Mouse (Mus musculus): ENCODE results near the gene Tcp11l2. TPM values are rescaled to one million over a fixed set of nuclear protein-coding genes. Genes with fewer than 3 reads are reported as not detected.

The Tcp11l2 gene
- 10 to 100 TPM in 6 of 26 experiments, 1 to 10 TPM in 14, under 1 TPM in 4, not detected in 2; 0.63 to 29.6 (median 3.1) TPM for total RNA-seq (2018; cell fraction: chromatin; rRNA removed)
- total RNA-seq (2018; cell fraction: cytosol; rRNA removed) = 10 to 100 TPM in 10 of 26 experiments, 1 to 10 TPM in 15, under 1 TPM in 1; 0.99 to 19.3 (median 4.9) TPM
- 10 to 100 TPM in 7 of 26 experiments, 1 to 10 TPM in 14, under 1 TPM in 5; 0.42 to 27.1 (median 2.6) TPM for total RNA-seq (2018; cell fraction: nucleus; rRNA removed)
- polyA plus RNA-seq (2018) = 2.8 to 18.9 TPM (median 7.1 TPM) in 3 replicates

- Histone ChIP-seq H3K4me3 (ENCODE audit: inconsistent target) (peak within 1 kb of the TSS; percentile 70), H3K27ac (peak within 1 kb of the TSS; percentile 94), H3K36me3 (ENCODE audit: inconsistent target) (no peaks in the 10 kb centered on the region), H3K79me2 (ENCODE audit: inconsistent target) (peaks cover 13% of the 10 kb centered on the region; the same call in 1 of the 2 replicates)
- WGBS (ENCODE audit: missing documents) = under 1% methylated on average over 46 of the region's 46 CpGs
These were observed at the start of gene Tcp11l2 for GRCm38 (mm10) chr10:84576395-84577070. Tcp11l2 (plus strand) TSS chr10:84576626.

GRCm38 (mm10) chr10:84527070-84527469 lies 49.4 kb upstream of the Tcp11l2 start:
- H3K4me3 ChIP-seq (ENCODE audit: inconsistent target) = no peak overlapping the region
- H3K36me3 ChIP-seq (ENCODE audit: inconsistent target) = no peaks in the 10 kb centered on the region
- H3K27ac ChIP-seq = no peak overlapping the region
- peaks cover 49% of the 10 kb centered on the region for H3K79me2 ChIP-seq (ENCODE audit: inconsistent target)
- 45% methylated on average over 5 of the region's 5 CpGs for WGBS (ENCODE audit: missing documents)

GRCm38 (mm10) chr10:84527631-84528030 lies 48.8 kb upstream of the Tcp11l2 start:
- Histone ChIP-seq H3K79me2 (ENCODE audit: inconsistent target) (peaks cover 54% of the 10 kb centered on the region), H3K27ac (no peak overlapping the region), H3K4me3 (ENCODE audit: inconsistent target) (no peak overlapping the region), H3K36me3 (ENCODE audit: inconsistent target) (no peaks in the 10 kb centered on the region)
- 83% methylated on average over 12 of the region's 12 CpGs for WGBS (ENCODE audit: missing documents)

- Histone ChIP-seq H3K36me3 (ENCODE audit: inconsistent target) (no peaks in the 10 kb centered on the region), H3K79me2 (ENCODE audit: inconsistent target) (peaks cover 61% of the 10 kb centered on the region), H3K27ac (no peak overlapping the region), H3K4me3 (ENCODE audit: inconsistent target) (no peak overlapping the region)
- WGBS (ENCODE audit: missing documents) = 70% methylated on average over 8 of the region's 8 CpGs
These were observed 46.0 kb upstream of the Tcp11l2 start for GRCm38 (mm10) chr10:84530388-84530787.

GRCm38 (mm10) chr10:84531576-84531975 lies 44.9 kb upstream of the Tcp11l2 start:
- H3K36me3 ChIP-seq (ENCODE audit: inconsistent target) = no peaks in the 10 kb centered on the region
- peaks cover 61% of the 10 kb centered on the region for H3K79me2 ChIP-seq (ENCODE audit: inconsistent target)
- H3K27ac ChIP-seq = no peak overlapping the region
- no peak overlapping the region for H3K4me3 ChIP-seq (ENCODE audit: inconsistent target)
- WGBS (ENCODE audit: missing documents) = 98% methylated on average over 4 of the region's 4 CpGs

GRCm38 (mm10) chr10:84532191-84532889 lies 44.1 kb upstream of the Tcp11l2 start:
- Histone ChIP-seq H3K4me3 (ENCODE audit: inconsistent target) (peak overlapping the region; percentile 45), H3K27ac (peak overlapping the region; percentile 19), H3K79me2 (ENCODE audit: inconsistent target) (peaks cover 59% of the 10 kb centered on the region), H3K36me3 (ENCODE audit: inconsistent target) (no peaks in the 10 kb centered on the region)
- WGBS (ENCODE audit: missing documents) = 78% methylated on average over 16 of the region's 16 CpGs

GRCm38 (mm10) chr10:84532911-84533882 lies 43.2 kb upstream of the Tcp11l2 start:
- Histone ChIP-seq H3K79me2 (ENCODE audit: inconsistent target) (peaks cover 51% of the 10 kb centered on the region), H3K36me3 (ENCODE audit: inconsistent target) (no peaks in the 10 kb centered on the region), H3K27ac (peak overlapping the region; percentile 19), H3K4me3 (ENCODE audit: inconsistent target) (peak overlapping the region; percentile 45)
- WGBS (ENCODE audit: missing documents) = 10% methylated on average over 60 of the region's 72 CpGs

GRCm38 (mm10) chr10:84533912-84534671 lies 42.3 kb upstream of the Tcp11l2 start, which contains the start of gene Ckap4:
Ckap4 (minus strand) TSS chr10:84534062.
- H3K79me2 ChIP-seq (ENCODE audit: inconsistent target) = peaks cover 42% of the 10 kb centered on the region
- WGBS (ENCODE audit: missing documents) = 5% methylated on average over 56 of the region's 64 CpGs
- H3K36me3 ChIP-seq (ENCODE audit: inconsistent target) = no peaks in the 10 kb centered on the region
- peak within 1 kb of the TSS; percentile 45 for H3K4me3 ChIP-seq (ENCODE audit: inconsistent target)
- H3K27ac ChIP-seq = peak within 1 kb of the TSS; percentile 19

- Histone ChIP-seq H3K4me3 (ENCODE audit: inconsistent target) (no peak overlapping the region), H3K27ac (no peak overlapping the region), H3K36me3 (ENCODE audit: inconsistent target) (no peaks in the 10 kb centered on the region), H3K79me2 (ENCODE audit: inconsistent target) (peaks cover 28% of the 10 kb centered on the region)
- WGBS (ENCODE audit: missing documents) = 39% methylated on average over 5 of the region's 5 CpGs
These were observed 41.0 kb upstream of the Tcp11l2 start for GRCm38 (mm10) chr10:84535458-84535857.

- WGBS (ENCODE audit: missing documents) = 70% methylated on average over 4 of the region's 4 CpGs
- Histone ChIP-seq H3K79me2 (ENCODE audit: inconsistent target) (peaks cover 24% of the 10 kb centered on the region), H3K27ac (no peak overlapping the region), H3K36me3 (ENCODE audit: inconsistent target) (no peaks in the 10 kb centered on the region), H3K4me3 (ENCODE audit: inconsistent target) (no peak overlapping the region)
These were observed 40.6 kb upstream of the Tcp11l2 start for GRCm38 (mm10) chr10:84535859-84536258.

GRCm38 (mm10) chr10:84539651-84540050 lies 36.8 kb upstream of the Tcp11l2 start:
- WGBS (ENCODE audit: missing documents) = 95% methylated on average over 6 of the region's 6 CpGs
- Histone ChIP-seq H3K36me3 (ENCODE audit: inconsistent target) (no peaks in the 10 kb centered on the region), H3K4me3 (ENCODE audit: inconsistent target) (no peak overlapping the region), H3K27ac (no peak overlapping the region), H3K79me2 (ENCODE audit: inconsistent target) (no peaks in the 10 kb centered on the region)

GRCm38 (mm10) chr10:84542802-84543658 lies 33.4 kb upstream of the Tcp11l2 start:
- Histone ChIP-seq H3K4me3 (ENCODE audit: inconsistent target) (no peak overlapping the region), H3K79me2 (ENCODE audit: inconsistent target) (no peaks in the 10 kb centered on the region), H3K27ac (no peak overlapping the region), H3K36me3 (ENCODE audit: inconsistent target) (no peaks in the 10 kb centered on the region)
- WGBS (ENCODE audit: missing documents) = 55% methylated on average over 11 of the region's 11 CpGs
